Mouse (Mus musculus) layer of hippocampus, postnatal 10 days (tissue): ENCODE measurements around the gene Rara. TPM values are rescaled to one million over a fixed set of nuclear protein-coding genes. Genes with fewer than 3 reads are reported as not detected.
A peak's percentile ranks its signal among the peaks of the same experiment; 100 is the strongest.
"Not testable (repeated sequence)": the region's sequence is repeated elsewhere in the genome, so short reads cannot be mapped to it uniquely, and the experiment has no call there.

Source experiments
- DNase-seq, 2 experiments: peaks; one replicate each; pipeline ENCODE4 v3.0.0; 2021; ENCODE audit warnings: low spot score in 2 of 2
- long read RNA-seq: library from polyadenylated mRNA; stranded (forward); transcript quantifications from one replicate; pipeline ENCODE4 v2.0.0, GENCODE M21; 2023
- total RNA-seq, 2 experiments: library from RNA; stranded (reverse); gene quantifications; 2 replicates each; pipeline ENCODE4 v1.2.3; 2021

Rara gene
- total RNA-seq = 10 to 100 TPM; 21.7 to 24.0 TPM
- long read RNA-seq, partial matches to known transcripts = 8 of 9 reads
- long read RNA-seq, other reads (novel, unspliced or antisense) = 0 of 9 reads

DNA sequence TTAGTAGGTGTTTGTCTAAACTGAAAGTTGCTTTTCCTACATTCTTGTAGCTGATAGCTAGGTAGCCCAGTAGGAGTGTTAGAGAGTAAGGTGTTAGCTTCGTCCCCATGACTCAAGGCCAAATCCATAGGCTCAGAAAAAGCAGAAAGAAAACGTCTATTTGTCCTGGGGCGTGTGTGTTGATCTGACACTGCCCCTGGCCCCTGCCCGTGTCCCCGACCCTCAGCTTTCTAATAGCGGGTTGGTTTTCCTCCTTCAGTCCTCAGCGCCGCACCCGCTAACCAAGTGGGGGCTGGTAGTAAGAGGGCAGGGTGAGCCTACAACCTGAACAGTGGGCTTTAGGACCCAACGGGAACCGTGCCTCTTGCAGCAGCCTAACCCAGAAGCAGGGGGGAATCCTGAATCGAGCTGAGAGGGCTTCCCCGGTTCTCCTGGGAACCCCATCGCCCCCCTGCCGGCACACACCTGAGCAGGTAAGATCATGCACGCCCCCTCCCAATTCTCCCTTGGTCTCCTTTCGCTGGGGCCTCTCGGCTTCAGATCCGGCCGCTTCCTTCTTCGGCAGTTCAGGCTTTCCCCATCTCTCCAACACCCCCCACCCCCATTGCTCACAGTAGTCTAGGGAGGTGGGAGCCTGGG lies at the start of gene Rara:
Gene Rara, plus strand, starts transcription at position 381 of the 639 bp plus-strand sequence.
- DNase-seq = no peak

DNA sequence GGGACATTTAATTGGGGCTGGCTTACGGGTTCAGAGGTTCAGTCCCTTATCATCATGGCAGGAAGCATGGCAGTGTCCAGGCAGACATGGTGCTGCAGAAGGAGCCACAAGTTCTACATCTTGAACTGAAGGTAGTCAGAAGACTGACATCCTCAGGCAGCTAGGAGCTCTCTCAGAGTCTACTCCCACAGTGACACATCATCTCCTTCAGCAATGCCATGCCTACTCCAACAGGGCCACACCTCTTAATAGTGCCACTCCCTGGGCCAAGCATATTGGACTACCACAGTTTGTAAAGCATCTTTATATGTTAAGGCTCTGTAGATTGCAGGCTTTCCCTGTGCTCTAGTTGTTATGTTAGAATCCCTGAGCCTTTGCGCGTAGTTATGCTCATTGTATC lies 39.9 kb upstream of the Rara start:
- DNase-seq = no peak

- no peak for DNase-seq
These were observed 38.5 kb upstream of the Rara start for GRCm38 (mm10) chr11:98889077-98889476.

- DNase-seq = no peak
These were observed 37.6 kb upstream of the Rara start for GRCm38 (mm10) chr11:98889977-98890376.

- no peak for DNase-seq
These were observed 35.2 kb upstream of the Rara start for GRCm38 (mm10) chr11:98892426-98892825.

GRCm38 (mm10) chr11:98900529-98901125 lies 27.0 kb upstream of the Rara start:
- DNase-seq = no peak

DNA sequence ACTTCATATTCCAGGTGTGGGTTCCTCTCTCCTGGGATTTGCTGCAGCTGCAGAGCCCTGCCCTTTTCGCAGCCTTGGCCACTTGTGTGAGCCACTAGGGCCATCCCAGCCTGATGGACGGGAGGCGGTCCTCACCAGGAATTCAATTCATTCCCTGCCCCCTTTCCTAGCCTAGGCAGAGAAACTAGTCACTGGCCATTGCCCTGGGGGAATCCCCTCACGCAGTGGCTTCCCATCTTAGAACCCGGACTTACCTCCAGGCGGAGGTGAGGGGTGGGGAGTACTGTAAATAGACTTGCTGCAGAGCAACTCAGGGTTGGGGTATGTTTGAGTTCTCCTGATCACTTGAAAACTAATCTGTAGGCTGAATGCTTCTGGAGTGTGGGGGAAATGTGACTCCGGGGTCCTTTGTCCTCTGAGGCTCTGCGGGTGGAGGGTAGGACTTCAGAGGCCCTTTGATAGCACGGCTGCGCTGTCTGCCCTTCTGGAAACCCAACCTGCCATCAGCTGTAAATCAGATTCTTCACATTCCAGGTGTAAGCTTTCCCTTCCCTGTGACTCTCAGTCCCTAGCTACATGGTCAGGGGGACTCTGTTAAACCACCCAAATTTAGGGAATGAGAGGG lies 24.9 kb upstream of the Rara start:
- no peak for DNase-seq

DNA sequence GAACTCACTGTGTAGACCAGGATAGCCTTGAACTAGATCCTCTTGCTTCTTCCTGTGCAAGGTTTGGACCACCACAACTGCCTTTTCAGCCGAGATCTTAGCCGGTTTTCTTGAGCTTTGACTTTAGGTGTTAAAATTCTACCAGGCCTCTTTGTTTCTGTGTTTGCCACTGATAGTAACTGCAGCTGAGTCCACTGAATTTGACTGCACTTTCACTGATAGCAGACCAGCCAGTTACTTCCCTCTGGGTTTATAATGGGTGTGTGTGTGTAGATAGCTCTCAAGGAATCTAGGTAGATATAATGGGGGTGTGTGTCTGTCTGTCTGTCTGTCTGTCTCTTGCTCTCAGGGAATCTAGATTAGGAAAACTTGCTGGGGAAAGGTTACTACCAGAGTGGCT lies 23.0 kb upstream of the Rara start:
- DNase-seq = no peak

GRCm38 (mm10) chr11:98905033-98905432 lies 22.6 kb upstream of the Rara start:
- no peak for DNase-seq

- DNase-seq = no peak
These were observed 22.0 kb upstream of the Rara start for GRCm38 (mm10) chr11:98905583-98905982.

DNA sequence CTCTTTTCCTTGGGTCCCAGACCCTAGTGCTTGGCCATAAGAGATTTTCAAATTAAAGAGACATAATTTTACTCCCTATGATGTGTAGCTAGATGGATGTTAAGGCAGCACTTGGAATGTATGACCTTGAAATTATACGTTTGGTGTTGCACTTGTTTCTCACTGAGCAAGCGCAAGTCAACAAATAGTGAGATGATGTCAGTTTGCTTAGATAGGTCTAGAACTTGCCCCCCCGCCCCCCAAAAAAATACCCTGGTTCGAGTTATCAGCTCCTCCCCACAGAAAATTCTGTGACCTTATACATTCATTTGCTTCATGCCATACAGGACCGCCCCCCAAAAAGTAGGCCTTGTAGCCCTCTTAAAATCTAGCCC lies 20.6 kb upstream of the Rara start:
- no peak for DNase-seq

- DNase-seq = peak; percentile 92 to 95
These were observed 20.0 kb upstream of the Rara start, which contains the start of gene Cdc6 for GRCm38 (mm10) chr11:98907437-98908173. Cdc6 (plus strand) TSS chr11:98907801.

GRCm38 (mm10) chr11:98909654-98910053 lies 18.0 kb upstream of the Rara start:
- DNase-seq = peak; percentile 75 to 78

- no peak for DNase-seq
These were observed 17.2 kb upstream of the Rara start for GRCm38 (mm10) chr11:98910415-98910814.

- no peak for DNase-seq
These were observed 16.1 kb upstream of the Rara start for GRCm38 (mm10) chr11:98911498-98911897.

DNA sequence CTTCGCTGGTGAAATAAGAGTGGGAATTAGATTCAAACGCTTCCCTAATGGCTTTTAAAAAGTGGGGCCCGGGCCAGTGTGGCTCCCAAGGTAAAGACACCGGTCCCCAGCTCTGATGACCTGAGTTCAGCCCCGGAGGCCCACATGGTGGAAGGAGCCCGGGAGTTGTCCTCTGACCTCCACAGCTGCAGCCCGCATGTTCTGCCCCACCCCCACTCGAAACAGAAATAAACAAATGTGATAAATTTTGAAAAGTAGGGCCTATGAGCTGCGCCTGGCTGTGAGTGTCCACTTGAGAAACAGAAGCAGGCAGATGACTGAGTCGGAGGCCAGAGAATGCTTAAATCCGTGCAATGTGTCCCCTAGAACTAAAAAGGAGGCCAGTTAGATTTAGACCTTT lies 13.4 kb upstream of the Rara start:
- no peak for DNase-seq

- not testable (repeated sequence) for DNase-seq
These were observed 11.2 kb upstream of the Rara start for GRCm38 (mm10) chr11:98916376-98916775.

- DNase-seq = no peak
These were observed 10.1 kb upstream of the Rara start for GRCm38 (mm10) chr11:98917428-98918005.

DNA sequence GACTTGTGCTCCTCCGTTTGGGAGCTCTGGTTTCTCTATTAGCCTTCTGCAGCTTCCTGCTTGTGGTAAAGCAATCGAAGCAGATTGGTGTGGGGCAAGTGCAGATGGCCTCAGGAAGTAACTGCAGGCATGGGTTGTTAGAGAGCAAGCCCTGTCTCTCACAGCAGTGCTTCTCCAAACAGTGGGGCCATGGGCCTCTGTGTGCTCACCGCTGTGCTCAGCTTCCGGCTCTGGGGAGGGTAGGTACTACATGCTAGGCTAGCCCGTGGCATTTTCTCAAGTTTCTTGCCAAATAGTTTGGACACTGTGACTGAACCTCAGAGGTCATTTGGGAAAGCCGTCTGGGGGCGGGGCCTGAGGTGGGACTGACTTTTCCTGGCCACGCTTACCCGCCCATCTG lies 9.4 kb upstream of the Rara start:
- no peak for DNase-seq

- no peak for DNase-seq
These were observed 8.6 kb upstream of the Rara start for GRCm38 (mm10) chr11:98919009-98919408.

DNA sequence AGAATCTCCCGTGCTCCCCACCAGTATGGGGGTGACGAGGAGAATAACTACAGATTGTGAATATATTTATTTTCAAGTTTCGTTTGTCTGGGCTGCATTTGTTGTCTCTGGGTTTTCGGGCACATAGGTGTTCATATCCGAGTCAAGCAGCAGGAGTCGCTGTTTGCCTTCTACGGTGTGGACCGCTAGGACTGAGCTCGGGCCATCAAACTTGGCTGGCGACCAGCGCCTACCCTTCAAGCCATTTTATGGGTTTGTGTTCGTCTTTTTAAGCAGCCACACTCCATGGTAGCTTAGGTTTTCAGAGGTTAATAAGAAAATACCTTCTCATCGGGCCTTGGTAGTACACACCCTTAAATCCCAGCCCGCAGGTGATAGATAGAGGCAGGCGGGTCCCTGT lies 5.8 kb upstream of the Rara start:
- DNase-seq = peak in 1 of 2 experiments; percentile 58
